Mouse (Mus musculus): ENCODE measurements at regions not wholly inside any gene's neighbourhood (a gene's known extent, or its start where the extent isn't known, plus 50 kb on each side); places are given as distances from the start of the nearest gene placed in this dataset.

- TF ChIP-seq GATA1 (IDR thresholded peaks at IDR 0.05; ENCODE audit: borderline replicate concordance, low read length), result no peak
- TF ChIP-seq FLI1 (IDR thresholded peaks at IDR 0.05; ENCODE audit: low read length), result no peak
Measured at GRCm38 (mm10) chr12:25353402-25353896, 256.5 kb upstream of the Id2 start.

All from megakaryocyte, embryonic 14.5 days (primary cell).